Mouse (Mus musculus) embryonic facial prominence, embryonic 12.5 days (tissue): ENCODE data around the gene Zfp536. TPM values are rescaled to one million over a fixed set of nuclear protein-coding genes. Genes with fewer than 3 reads are reported as not detected.

Experiments used
- ATAC-seq: fragments of 200-750 bp; cut with Nextera tagmentation; 2 replicates; pipeline ENCODE4 v1.8.0; 2017; ENCODE audit not compliant: insufficient number of reproducible peaks, insufficient read depth, low FRiP score, low TSS enrichment
- H3K27ac ChIP-seq: fragments of 300-500 bp; sonication (generic); 2 replicates; pipeline ENCODE4 v1.5.1; 2016; ENCODE audit warnings: mild to moderate bottlenecking
- H3K27me3 ChIP-seq: fragments of 300-500 bp; sonication (generic); 2 replicates; pipeline ENCODE4 v1.6.1; 2016; ENCODE audit warnings: mild to moderate bottlenecking, moderate library complexity
- H3K36me3 ChIP-seq: fragments of 300-500 bp; sonication (generic); 2 replicates; pipeline ENCODE4 v1.6.1; 2016; ENCODE audit warnings: mild to moderate bottlenecking
- H3K4me1 ChIP-seq: fragments of 300-500 bp; sonication (generic); 2 replicates; pipeline ENCODE4 v1.6.1; 2016
- H3K4me2 ChIP-seq: fragments of 300-500 bp; sonication (generic); replicated peaks from 2 replicates; pipeline ENCODE4 v1.6.1; 2016; ENCODE audit warnings: mild to moderate bottlenecking, moderate library complexity
- H3K4me3 ChIP-seq: fragments of 300-500 bp; sonication (generic); 2 replicates; pipeline ENCODE4 v1.5.1; 2016; ENCODE audit warnings: mild to moderate bottlenecking
- H3K9ac ChIP-seq: fragments of 300-500 bp; sonication (generic); 2 replicates; pipeline ENCODE4 v1.6.1; 2016; ENCODE audit warnings: mild to moderate bottlenecking, moderate library complexity
- H3K9me3 ChIP-seq: fragments of 300-500 bp; sonication (generic); 2 replicates; pipeline ENCODE4 v1.6.1; 2016; ENCODE audit warnings: mild to moderate bottlenecking, moderate library complexity
- WGBS: fragments of 180-500 bp; shearing (Covaris S2); methylation state at CpG from one replicate; pipeline ENCODE4 v1.1.7; 2016; 5-methylcytosine and 5-hydroxymethylcytosine counted together
- polyA plus RNA-seq: library from polyadenylated mRNA; unstranded; fragments of >200 nt; fragmentation: Nextera tagmentation; extraction: Ambion mirVana; gene quantifications from 2 replicates; pipeline ENCODE4 v1.2.1, GENCODE M21; 2016

The Zfp536 gene
- polyA plus RNA-seq, 1 experiment from 2014 or later, result 18.5 TPM

GRCm38 (mm10) chr7:37663676-37664365 is 109.6 kb downstream of the Zfp536 start:
- Histone ChIP-seq H3K27me3 (no peaks in the 10 kb centered on the region), H3K36me3 (no peaks in the 10 kb centered on the region), H3K27ac (no peak overlapping the region), H3K4me1 (peaks cover 13% of the 10 kb centered on the region; the same call in 1 of the 2 replicates), H3K4me2 (no peak overlapping the region), H3K9ac (no peak overlapping the region), H3K9me3 (no peaks in the 10 kb centered on the region), H3K4me3 (no peak overlapping the region)
- no peak for ATAC-seq
- 89% methylated on average over 7 of the region's 7 CpGs for WGBS

DNA sequence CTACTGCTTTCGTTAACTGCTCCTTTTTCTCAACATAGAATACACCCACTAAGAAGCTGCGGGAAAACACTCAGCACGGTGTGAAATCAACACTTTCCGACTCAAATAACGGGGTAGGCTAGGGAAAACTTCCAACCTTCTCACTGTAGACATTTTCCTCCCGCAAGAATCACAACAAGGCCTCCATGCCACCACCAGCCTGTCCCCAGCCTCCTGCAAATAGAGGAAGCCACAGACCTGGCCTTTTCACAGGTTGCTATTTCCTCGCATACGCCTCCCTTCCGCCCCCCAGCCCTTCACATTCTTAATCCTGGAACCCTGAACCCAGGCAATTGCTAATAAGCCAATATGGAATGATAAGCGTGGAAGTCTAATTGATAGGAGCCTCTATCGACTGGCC is 124.8 kb downstream of the Zfp536 start:
- no peaks in the 10 kb centered on the region for H3K36me3 ChIP-seq

GRCm38 (mm10) chr7:37647917-37648615 is 125.4 kb downstream of the Zfp536 start:
- Histone ChIP-seq H3K4me2 (no peak overlapping the region), H3K27me3 (no peaks in the 10 kb centered on the region), H3K4me1 (no peaks in the 10 kb centered on the region), H3K9me3 (no peaks in the 10 kb centered on the region), H3K9ac (no peak overlapping the region), H3K27ac (no peak overlapping the region), H3K36me3 (no peaks in the 10 kb centered on the region), H3K4me3 (no peak overlapping the region)
- 87% methylated on average over 21 of the region's 21 CpGs for WGBS
- no peak for ATAC-seq

More for the DNA sequence above, 124.8 kb downstream of the Zfp536 start:
- no peak overlapping the region for H3K4me3 ChIP-seq
- H3K9ac ChIP-seq, result no peak overlapping the region
- WGBS, result 91% methylated on average over 11 of the region's 11 CpGs
- no peaks in the 10 kb centered on the region for H3K27me3 ChIP-seq
- no peaks in the 10 kb centered on the region for H3K4me1 ChIP-seq
- H3K9me3 ChIP-seq, result no peaks in the 10 kb centered on the region
- no peak overlapping the region for H3K27ac ChIP-seq
- ATAC-seq, result no peak
- H3K4me2 ChIP-seq, result no peak overlapping the region

- Histone ChIP-seq H3K27ac (no peak overlapping the region), H3K9ac (no peak overlapping the region)
These were observed 133.6 kb downstream of the Zfp536 start for GRCm38 (mm10) chr7:37639740-37640397.

DNA sequence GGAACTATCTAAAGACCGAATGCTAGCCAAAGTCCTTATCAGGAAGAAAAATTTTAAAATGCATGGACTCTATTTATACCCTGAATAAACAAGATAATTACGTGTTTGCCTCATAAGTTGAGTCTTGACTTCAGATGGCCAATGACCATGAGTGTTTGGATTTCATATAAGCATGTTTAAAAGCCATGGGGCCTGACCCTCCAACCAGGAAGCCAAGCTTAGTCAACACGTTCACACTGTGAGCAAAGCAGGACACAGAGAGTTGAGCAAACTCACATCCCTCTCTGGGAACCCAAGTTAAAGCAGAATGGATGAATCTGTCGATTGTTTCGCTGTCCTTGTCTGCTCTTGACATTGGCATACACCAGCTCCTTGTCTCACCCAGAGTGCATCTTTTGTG is 138.6 kb downstream of the Zfp536 start:
- Histone ChIP-seq H3K27me3 (no peaks in the 10 kb centered on the region), H3K4me1 (0 out of 2 replicates have a peak, but pooled peaks cover 2% of the 10 kb centered on the region), H3K4me3 (no peak overlapping the region), H3K4me2 (no peak overlapping the region), H3K36me3 (no peaks in the 10 kb centered on the region), H3K27ac (no peak overlapping the region), H3K9me3 (no peaks in the 10 kb centered on the region), H3K9ac (no peak overlapping the region)
- ATAC-seq, result no peak
- 78% methylated on average over 5 of the region's 5 CpGs for WGBS

More at GRCm38 (mm10) chr7:37639740-37640397, 133.6 kb downstream of the Zfp536 start:
- Histone ChIP-seq H3K9me3 (no peaks in the 10 kb centered on the region), H3K36me3 (no peaks in the 10 kb centered on the region), H3K4me3 (no peak overlapping the region), H3K27me3 (0 out of 2 replicates have a peak, but pooled peaks cover 6% of the 10 kb centered on the region), H3K4me1 (0 out of 2 replicates have a peak, but pooled peaks cover 4% of the 10 kb centered on the region), H3K4me2 (0 out of 2 replicates have a peak overlapping the region, but pooled peaks have one; percentile 6)
- ATAC-seq, result no peak
- 21% methylated on average over 12 of the region's 12 CpGs for WGBS

DNA sequence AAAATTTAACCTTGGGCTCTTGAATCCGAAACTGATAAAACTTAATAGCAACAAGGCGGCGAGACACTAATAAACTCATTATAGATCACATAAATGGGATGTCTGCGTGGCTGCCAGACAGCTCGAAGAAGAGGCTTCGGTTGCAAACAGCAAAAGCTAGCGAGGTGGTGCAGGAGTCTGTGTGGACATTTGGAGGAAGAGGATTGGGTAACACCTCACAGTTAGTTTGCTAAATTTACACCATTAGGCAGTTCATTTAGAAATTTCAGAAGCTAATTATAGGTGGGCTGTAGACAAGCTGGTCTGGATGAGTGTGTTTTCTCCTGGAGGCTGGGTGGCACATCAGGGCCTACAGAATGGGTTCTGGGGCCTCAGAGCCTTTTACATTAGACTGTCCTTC is 143.0 kb downstream of the Zfp536 start:
- no peak overlapping the region for H3K4me3 ChIP-seq
- WGBS, result 86% methylated on average over 7 of the region's 7 CpGs
- H3K36me3 ChIP-seq, result no peaks in the 10 kb centered on the region
- H3K4me1 ChIP-seq, result peaks cover 3% of the 10 kb centered on the region; the same call in 1 of the 2 replicates
- H3K27ac ChIP-seq, result no peak overlapping the region
- ATAC-seq, result no peak
- H3K27me3 ChIP-seq, result peaks cover 4% of the 10 kb centered on the region
- H3K4me2 ChIP-seq, result no peak overlapping the region
- H3K9me3 ChIP-seq, result no peaks in the 10 kb centered on the region
- no peak overlapping the region for H3K9ac ChIP-seq

- no peak overlapping the region for H3K27ac ChIP-seq
- H3K9ac ChIP-seq, result no peak overlapping the region
- H3K9me3 ChIP-seq, result no peaks in the 10 kb centered on the region
- H3K36me3 ChIP-seq, result no peaks in the 10 kb centered on the region
- ATAC-seq, result no peak
- peaks cover 6% of the 10 kb centered on the region; the same call in 1 of the 2 replicates for H3K4me1 ChIP-seq
- WGBS, result 79% methylated on average over 6 of the region's 6 CpGs
- H3K27me3 ChIP-seq, result peaks cover 18% of the 10 kb centered on the region
- H3K4me3 ChIP-seq, result no peak overlapping the region
- no peak overlapping the region for H3K4me2 ChIP-seq
These were observed 145.4 kb downstream of the Zfp536 start for GRCm38 (mm10) chr7:37627897-37628510.

DNA sequence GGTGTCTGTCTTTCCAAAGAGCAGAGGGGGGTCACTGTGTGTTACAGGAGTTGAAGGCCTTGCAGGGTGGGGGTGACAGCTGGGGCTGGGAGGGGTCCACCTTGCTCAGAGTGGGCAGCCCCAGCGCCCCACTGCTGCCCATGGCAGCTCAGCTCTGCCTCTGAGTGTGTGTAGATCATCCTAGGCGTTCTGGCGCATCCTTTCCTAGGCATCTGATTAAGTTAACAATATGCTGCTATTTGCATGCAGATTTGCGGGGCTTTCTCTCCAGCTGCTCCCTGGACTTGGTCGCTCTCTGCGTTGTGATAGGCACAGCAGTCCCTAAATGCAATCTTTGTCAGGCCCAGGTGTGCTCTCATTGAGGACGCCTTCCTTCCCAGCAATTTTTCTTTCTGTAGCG is 147.7 kb downstream of the Zfp536 start:
- Histone ChIP-seq H3K36me3 (no peaks in the 10 kb centered on the region), H3K4me1 (peaks cover 6% of the 10 kb centered on the region; the same call in 1 of the 2 replicates), H3K9ac (no peak overlapping the region), H3K27me3 (peaks cover 20% of the 10 kb centered on the region), H3K4me3 (no peak overlapping the region), H3K27ac (no peak overlapping the region), H3K9me3 (no peaks in the 10 kb centered on the region), H3K4me2 (no peak overlapping the region)
- WGBS, result 29% methylated on average over 8 of the region's 8 CpGs
- no peak for ATAC-seq

DNA sequence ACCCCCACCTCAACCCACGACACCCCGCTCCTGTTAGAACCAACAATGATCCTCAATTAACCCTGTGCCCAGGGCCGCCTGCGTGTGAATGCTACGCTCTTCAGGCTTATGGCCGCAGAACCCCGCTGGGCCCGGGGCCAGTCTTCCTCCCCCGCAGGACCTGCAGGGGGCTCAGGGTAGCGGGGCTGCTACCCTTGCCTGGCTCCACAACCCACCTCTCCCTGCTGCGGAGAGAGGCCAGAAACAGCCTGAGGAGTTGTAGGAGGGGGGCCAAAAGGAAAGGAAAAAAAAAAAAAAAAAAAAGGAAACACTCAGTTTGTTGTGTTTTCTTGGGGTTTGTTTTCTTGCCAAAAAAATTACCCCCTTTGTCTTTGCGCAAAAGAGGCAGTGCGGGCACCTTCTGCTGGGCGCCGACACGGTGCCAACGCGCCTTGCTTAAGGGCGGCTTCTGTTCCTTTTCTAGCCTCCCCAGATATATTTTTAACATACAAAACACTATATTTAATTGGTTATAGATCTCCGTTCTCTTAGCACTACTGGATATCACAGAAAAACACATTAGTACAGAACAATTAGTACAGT is 148.6 kb downstream of the Zfp536 start:
- Histone ChIP-seq H3K36me3 (no peaks in the 10 kb centered on the region), H3K4me3 (peak overlapping the region; percentile 51), H3K9me3 (no peaks in the 10 kb centered on the region), H3K27me3 (peaks cover 20% of the 10 kb centered on the region), H3K4me2 (peak overlapping the region; percentile 95), H3K27ac (no peak overlapping the region), H3K4me1 (peaks cover 6% of the 10 kb centered on the region; the same call in 1 of the 2 replicates), H3K9ac (peak overlapping the region; percentile 57)
- 3% methylated on average over 20 of the region's 20 CpGs for whole genome bisulfite sequencing
- ATAC-seq, result peak; percentile 38; the same call in 1 of the 2 replicates

- 2% methylated on average over 55 of the region's 62 CpGs for WGBS
- peaks cover 3% of the 10 kb centered on the region; the same call in 1 of the 2 replicates for H3K4me1 ChIP-seq
- no peaks in the 10 kb centered on the region for H3K9me3 ChIP-seq
- peaks cover 20% of the 10 kb centered on the region for H3K27me3 ChIP-seq
- H3K36me3 ChIP-seq, result no peaks in the 10 kb centered on the region
- ATAC-seq, result peak; percentile 50; the same call in 1 of the 2 replicates
- H3K27ac ChIP-seq, result no peak overlapping the region
- peak overlapping the region; percentile 57 for H3K9ac ChIP-seq
- peak overlapping the region; percentile 51 for H3K4me3 ChIP-seq
- H3K4me2 ChIP-seq, result peak overlapping the region; percentile 95
These were observed 149.3 kb downstream of the Zfp536 start for GRCm38 (mm10) chr7:37623903-37624758.
